Mouse (Mus musculus): ENCODE measurements around the gene Cspg5. TPM values are rescaled to one million over a fixed set of nuclear protein-coding genes. Genes with fewer than 3 reads are reported as not detected.

Cspg5 gene
- total and polyA plus RNA-seq, 3 experiments: 0.40 to 0.72 (median 0.49) TPM

- Histone ChIP-seq H3K27me3 (replicated peaks) (no peaks in the 10 kb centered on the region), H3K4me1 (ENCODE audit: control insufficient read depth in 1 of 2, insufficient read depth in 2 of 2) (peaks cover 9 to 20% of the 10 kb centered on the region in 2 experiments), H3K9me3 (replicated peaks; ENCODE audit: low read length) (no peaks in the 10 kb centered on the region), H3K79me2 (replicated peaks; ENCODE audit: control insufficient read depth, extremely low read depth, insufficient read depth, poor library complexity, severe bottlenecking) (no peaks in the 10 kb centered on the region), H3K36me3 (replicated peaks in 1 of 2; ENCODE audit: control insufficient read depth in 1 of 2, insufficient read depth in 1 of 2, low read length in 1 of 2) (peaks cover 0 to 3% of the 10 kb centered on the region in 2 experiments), H3K4me2 (ENCODE audit: insufficient read depth, low read depth, poor library complexity, severe bottlenecking) (no peak overlapping the region), H3K9ac (ENCODE audit: insufficient read depth, low read depth) (no peak overlapping the region), H3K4me3 (replicated peaks in 1 of 3; ENCODE audit: low read depth in 2 of 3, low read length in 2 of 3, poor library complexity in 1 of 3) (no peak overlapping the region), H3K27ac (ENCODE audit: insufficient read depth, low read depth) (no peak overlapping the region)
- no peak for DNase-seq (ENCODE audit: extremely low read depth)
- dilution Hi-C loops (cut with MboI; ENCODE audit: extremely low pct_ligation_motif_present, extremely low pct_unique_long_range_greater_than_20kb, low sequenced_read_pairs): no loop called here
- in situ Hi-C loops (cut with MboI; ENCODE audit: low pct_ligation_motif_present, low pct_unique_long_range_greater_than_20kb, low sequenced_read_pairs): no loop called here
- TF ChIP-seq RAD21 (IDR thresholded peaks at IDR 0.05; ENCODE audit: low read depth, low read length) (no peak), IRF4 (IDR thresholded peaks at IDR 0.05; ENCODE audit: low read depth, low read length) (no peak), PAX5 (IDR thresholded peaks at IDR 0.05; ENCODE audit: low read length) (no peak), KAT2A (IDR thresholded peaks at IDR 0.05; ENCODE audit: insufficient replicate concordance, low read length) (no peak), TCF12 (IDR thresholded peaks at IDR 0.05; ENCODE audit: low read depth, low read length) (no peak), MAFK (IDR thresholded peaks at IDR 0.05; ENCODE audit: insufficient replicate concordance, low read length) (no peak), CHD2 (IDR thresholded peaks at IDR 0.05; ENCODE audit: low read length) (no peak), HCFC1 (IDR thresholded peaks at IDR 0.05; ENCODE audit: low read depth, low read length) (no peak), EP300 (IDR thresholded peaks at IDR 0.05; ENCODE audit: low read length) (no peak)
Measured at GRCm38 (mm10) chr9:110264991-110265390, 21.4 kb downstream of the Cspg5 start.

- peaks cover 15 to 29% of the 10 kb centered on the region in 2 experiments for H3K4me1 ChIP-seq (ENCODE audit: control insufficient read depth in 1 of 2, insufficient read depth in 2 of 2)
- H3K4me3 ChIP-seq (replicated peaks in 1 of 3; ENCODE audit: low read depth in 2 of 3, low read length in 2 of 3, poor library complexity in 1 of 3): peak overlapping the region; percentile 7 to 51 (median 20)
- in situ Hi-C loops (cut with MboI; ENCODE audit: low pct_ligation_motif_present, low pct_unique_long_range_greater_than_20kb, low sequenced_read_pairs): no loop called here
- H3K79me2 ChIP-seq (replicated peaks; ENCODE audit: control insufficient read depth, extremely low read depth, insufficient read depth, poor library complexity, severe bottlenecking): no peaks in the 10 kb centered on the region
- dilution Hi-C loops (cut with MboI; ENCODE audit: extremely low pct_ligation_motif_present, extremely low pct_unique_long_range_greater_than_20kb, low sequenced_read_pairs): no loop called here
- H3K27ac ChIP-seq (ENCODE audit: insufficient read depth, low read depth): peak overlapping the region; percentile 30
- DNase-seq (ENCODE audit: extremely low read depth): peak; percentile 77
- H3K36me3 ChIP-seq (replicated peaks in 1 of 2; ENCODE audit: control insufficient read depth in 1 of 2, insufficient read depth in 1 of 2, low read length in 1 of 2): no peaks in the 10 kb centered on the region
- H3K4me2 ChIP-seq (ENCODE audit: insufficient read depth, low read depth, poor library complexity, severe bottlenecking): peak overlapping the region; percentile 62
- H3K27me3 ChIP-seq (replicated peaks): no peaks in the 10 kb centered on the region
- peak overlapping the region; percentile 41; the same call in 1 of the 2 replicates for H3K9ac ChIP-seq (ENCODE audit: insufficient read depth, low read depth)
- H3K9me3 ChIP-seq (replicated peaks; ENCODE audit: low read length): no peaks in the 10 kb centered on the region
- TF ChIP-seq HCFC1 (IDR thresholded peaks at IDR 0.05; ENCODE audit: low read depth, low read length) (peak; percentile 77), MEF2A (IDR thresholded peaks at IDR 0.05; ENCODE audit: borderline replicate concordance, low read depth, low read length) (no peak), TBP (conservative IDR thresholded peaks at IDR 0.05; ENCODE audit: low read depth, low read length) (peak; percentile 80), SMC3 (IDR thresholded peaks at IDR 0.05; ENCODE audit: low read depth, low read length) (no peak), CTCF (conservative IDR thresholded peaks at IDR 0.05 in 1 of 2, IDR thresholded peaks at IDR 0.05 in 1 of 2; ENCODE audit: low read depth in 2 of 2, low read length in 2 of 2) (no peak), JUN (IDR thresholded peaks at IDR 0.05; ENCODE audit: insufficient read depth, low read depth, low read length) (no peak), NELFE (IDR thresholded peaks at IDR 0.05; ENCODE audit: low read depth, low read length) (peak; percentile 51; the same call in 1 of the 2 replicates), ZNF384 (IDR thresholded peaks at IDR 0.05; ENCODE audit: low read depth, low read length) (no peak), MAFK (IDR thresholded peaks at IDR 0.05; ENCODE audit: insufficient replicate concordance, low read length) (no peak), ZC3H11A (IDR thresholded peaks at IDR 0.05; ENCODE audit: low read depth, low read length) (no peak), POLR2A (IDR thresholded peaks at IDR 0.05; ENCODE audit: low read depth, low read length) (peak; percentile 63), ELF1 (IDR thresholded peaks at IDR 0.05; ENCODE audit: low read depth, low read length) (peak; percentile 71), POLR2AphosphoS2 (IDR thresholded peaks at IDR 0.05; ENCODE audit: low read depth, low read length) (no peak), RAD21 (IDR thresholded peaks at IDR 0.05; ENCODE audit: low read depth, low read length) (no peak), IRF4 (IDR thresholded peaks at IDR 0.05; ENCODE audit: low read depth, low read length) (peak; percentile 21; the same call in 1 of the 2 replicates), CHD2 (IDR thresholded peaks at IDR 0.05; ENCODE audit: low read length) (peak; percentile 73; the same call in 1 of the 2 replicates), ZMIZ1 (IDR thresholded peaks at IDR 0.05; ENCODE audit: low read depth, low read length) (0 out of 2 replicates have a peak, but pooled peaks have one; percentile 42), JUND (conservative IDR thresholded peaks at IDR 0.05; ENCODE audit: low read depth, low read length) (peak; percentile 44; the same call in 1 of the 2 replicates), E2F4 (IDR thresholded peaks at IDR 0.05; ENCODE audit: insufficient replicate concordance, low read depth, low read length) (no peak; the same call in 1 of the 2 replicates), BHLHE40 (IDR thresholded peaks at IDR 0.05; ENCODE audit: low read depth, low read length) (peak; percentile 86), ZKSCAN1 (IDR thresholded peaks at IDR 0.05; ENCODE audit: borderline replicate concordance, low read depth, low read length) (no peak), CHD1 (IDR thresholded peaks at IDR 0.05; ENCODE audit: low read depth, low read length) (no peak), MXI1 (IDR thresholded peaks at IDR 0.05; ENCODE audit: low read depth, low read length) (no peak; the same call in 1 of the 2 replicates), USF2 (conservative IDR thresholded peaks at IDR 0.05; ENCODE audit: low read depth, low read length) (no peak), EP300 (IDR thresholded peaks at IDR 0.05; ENCODE audit: low read length) (peak; percentile 59), MAX (IDR thresholded peaks at IDR 0.05; ENCODE audit: low read length) (peak; percentile 72; the same call in 1 of the 2 replicates), KAT2A (IDR thresholded peaks at IDR 0.05; ENCODE audit: insufficient replicate concordance, low read length) (0 out of 2 replicates have a peak, but pooled peaks have one; percentile 39), UBTF (IDR thresholded peaks at IDR 0.05; ENCODE audit: low read depth, low read length) (no peak), PAX5 (IDR thresholded peaks at IDR 0.05; ENCODE audit: low read length) (peak; percentile 69), ETS1 (conservative IDR thresholded peaks at IDR 0.05; ENCODE audit: low read depth, low read length) (peak; percentile 65)
Measured at GRCm38 (mm10) chr9:110268416-110268815, 24.8 kb downstream of the Cspg5 start.

Measured in CH12.LX (cell line).